Mouse (Mus musculus) v-Abl transformed pro-B cells (cell line): ENCODE measurements around the gene Slc32a1.

Experiments
- in situ Hi-C, 2 experiments: fragments of 400-800 bp; cut with MboI; formaldehyde crosslinking; loops; one replicate each; pipeline ENCODE4 v1.15.1; 2025; ENCODE audit not compliant: unreplicated experiment in 2 of 2

The Slc32a1 gene

DNA sequence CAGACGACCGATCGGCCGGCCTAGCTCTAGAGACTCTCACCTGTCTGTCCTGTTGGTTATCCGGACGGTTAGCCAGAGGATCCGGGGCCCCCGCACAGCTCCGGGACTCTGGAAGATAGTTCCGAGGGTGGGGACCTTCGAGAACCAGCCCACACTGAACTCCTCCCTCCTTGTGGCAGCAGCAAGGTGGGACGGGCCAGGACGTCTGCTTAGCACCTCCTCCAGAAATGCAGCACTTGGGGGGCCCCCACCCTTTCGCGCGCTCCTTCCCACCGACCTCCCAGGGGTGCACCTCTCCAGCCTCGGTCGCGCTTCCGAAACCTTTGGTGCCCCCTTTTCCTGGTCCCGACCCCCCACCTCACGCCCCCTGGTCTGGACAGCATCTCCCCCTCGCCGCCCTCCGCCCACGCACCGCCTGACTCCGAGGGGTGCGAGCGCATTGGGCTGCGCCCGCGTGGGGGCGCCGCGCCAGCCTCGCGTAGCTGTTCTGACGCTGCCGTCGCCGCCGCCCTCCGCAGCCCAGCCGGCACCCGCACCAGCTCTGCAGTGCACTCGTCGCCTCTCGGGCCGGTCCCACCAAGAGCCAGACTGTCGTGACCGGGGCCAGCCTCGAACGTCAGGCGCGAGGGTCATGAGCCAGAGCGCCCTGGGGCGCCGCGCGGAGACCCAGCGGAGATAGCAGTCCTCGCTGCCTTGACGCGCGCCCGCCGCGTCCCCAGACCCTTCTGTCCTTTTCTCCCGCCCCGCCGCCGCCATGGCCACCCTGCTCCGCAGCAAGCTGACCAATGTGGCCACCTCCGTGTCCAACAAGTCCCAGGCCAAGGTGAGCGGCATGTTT, at the start of gene Slc32a1:
Gene Slc32a1 (plus strand): TSS at position 280 of the 838 bp plus-strand sequence.
- in situ Hi-C loops, result no loop called here

DNA sequence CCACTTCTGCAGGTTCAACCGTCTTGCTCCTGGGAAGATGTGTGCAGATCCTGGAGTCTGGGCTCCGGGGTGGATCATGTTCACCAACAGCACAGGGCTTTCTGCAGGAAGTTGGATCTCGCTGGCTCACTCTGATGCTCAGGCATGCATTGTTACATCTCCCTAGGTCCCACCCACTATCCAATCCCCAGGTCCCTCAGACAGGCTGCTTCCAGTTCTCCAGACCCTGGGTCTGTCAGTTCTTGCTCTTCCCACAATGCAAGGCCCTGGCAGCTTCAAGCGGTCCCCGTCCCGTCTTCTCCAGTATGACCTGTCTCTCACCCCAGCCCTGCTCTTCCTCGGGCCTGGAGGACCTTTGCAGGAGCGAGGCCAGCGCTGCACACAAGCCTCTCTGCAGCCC, 49.8 kb upstream of the Slc32a1 start:
- in situ Hi-C loops, result no loop called here

DNA sequence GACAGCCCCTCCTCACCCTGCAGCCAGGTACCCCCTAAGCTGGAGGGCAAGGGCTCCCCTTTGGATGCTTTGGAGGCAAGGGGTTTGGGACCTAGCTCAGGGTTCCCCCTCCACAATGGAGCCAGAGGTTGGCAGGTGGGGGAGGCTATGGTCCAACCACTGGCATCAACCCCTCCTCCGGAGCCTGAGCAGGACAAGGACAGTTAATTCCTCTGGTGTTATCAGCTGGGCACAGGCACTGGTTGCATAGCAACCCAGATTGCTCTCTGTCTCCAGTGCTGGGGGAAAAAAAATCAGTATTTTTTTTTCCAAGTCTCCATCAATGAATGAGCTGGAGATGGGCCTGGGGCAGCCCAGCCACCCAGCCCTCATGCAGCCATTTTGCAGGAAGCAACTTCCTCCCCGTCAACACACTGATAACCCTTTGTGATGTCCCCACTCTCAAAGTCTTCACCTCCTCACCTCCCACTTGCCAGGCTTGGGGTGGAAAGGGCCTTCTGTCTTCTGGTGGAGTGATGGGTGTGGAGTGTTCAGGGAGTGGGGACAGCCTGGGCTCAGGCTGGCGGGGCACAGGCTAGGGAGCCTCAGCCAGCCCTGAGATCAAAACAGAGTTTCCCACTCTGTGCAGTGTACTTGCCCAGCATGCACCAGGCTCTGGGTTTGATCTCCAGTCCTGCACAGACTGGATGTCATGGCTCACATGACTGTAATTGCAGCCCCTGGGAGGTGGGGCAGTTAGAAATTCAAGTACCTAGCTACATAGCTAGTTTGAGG, 49.0 kb upstream of the Slc32a1 start:
- in situ Hi-C loops, result no loop called here

DNA sequence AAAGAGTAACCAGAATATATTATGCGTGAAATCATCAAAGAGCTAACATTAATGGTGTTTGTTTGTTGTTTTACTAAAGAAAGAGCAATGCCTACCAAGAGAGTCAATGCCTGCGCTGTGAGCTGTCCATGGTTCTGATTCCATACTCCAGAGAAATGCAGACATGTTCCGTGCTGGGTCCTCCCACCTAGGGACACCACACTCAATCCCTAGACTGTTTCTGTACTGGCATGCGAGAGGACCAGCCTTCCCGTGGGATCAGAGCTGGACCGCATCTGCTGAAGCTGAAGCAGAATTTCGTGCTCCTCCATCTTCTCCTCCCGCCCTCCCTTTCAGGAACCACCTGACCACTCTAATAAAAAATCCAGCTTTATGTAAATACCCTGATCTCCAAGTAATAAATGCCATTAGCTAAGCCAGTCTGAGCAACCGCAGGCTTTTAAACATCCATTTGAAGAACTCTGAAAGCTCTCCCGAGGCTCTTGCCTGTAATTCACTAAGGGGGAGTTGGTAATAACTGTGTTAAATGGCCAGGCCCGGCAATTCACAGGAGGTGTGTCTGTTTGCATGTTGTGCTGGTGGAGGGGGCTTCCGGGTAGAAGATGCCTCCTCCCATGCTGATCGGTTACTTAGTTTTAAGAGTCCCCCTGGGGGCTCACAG, 40.0 kb upstream of the Slc32a1 start:
- in situ Hi-C loops, result no loop called here

DNA sequence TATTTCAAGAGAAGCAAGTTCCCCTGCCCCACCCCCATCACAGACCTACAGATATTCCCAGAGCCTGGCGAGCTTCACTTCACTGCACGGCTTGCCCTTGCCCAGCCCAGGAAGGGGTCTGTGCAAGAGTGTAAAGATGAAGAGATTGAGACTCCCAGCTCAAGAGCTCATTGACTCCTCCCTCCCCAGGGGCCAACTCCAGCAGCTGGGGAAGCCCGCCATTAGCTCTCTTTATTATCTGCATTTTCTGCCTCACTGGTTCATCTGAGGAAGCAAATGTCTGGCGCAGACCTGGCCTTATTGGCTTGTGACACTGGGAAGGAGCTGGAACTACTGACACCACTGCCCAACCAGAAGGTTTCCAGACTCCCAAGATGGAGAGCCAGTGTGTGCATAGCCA, 30.6 kb upstream of the Slc32a1 start:
- in situ Hi-C loops, result no loop called here

DNA sequence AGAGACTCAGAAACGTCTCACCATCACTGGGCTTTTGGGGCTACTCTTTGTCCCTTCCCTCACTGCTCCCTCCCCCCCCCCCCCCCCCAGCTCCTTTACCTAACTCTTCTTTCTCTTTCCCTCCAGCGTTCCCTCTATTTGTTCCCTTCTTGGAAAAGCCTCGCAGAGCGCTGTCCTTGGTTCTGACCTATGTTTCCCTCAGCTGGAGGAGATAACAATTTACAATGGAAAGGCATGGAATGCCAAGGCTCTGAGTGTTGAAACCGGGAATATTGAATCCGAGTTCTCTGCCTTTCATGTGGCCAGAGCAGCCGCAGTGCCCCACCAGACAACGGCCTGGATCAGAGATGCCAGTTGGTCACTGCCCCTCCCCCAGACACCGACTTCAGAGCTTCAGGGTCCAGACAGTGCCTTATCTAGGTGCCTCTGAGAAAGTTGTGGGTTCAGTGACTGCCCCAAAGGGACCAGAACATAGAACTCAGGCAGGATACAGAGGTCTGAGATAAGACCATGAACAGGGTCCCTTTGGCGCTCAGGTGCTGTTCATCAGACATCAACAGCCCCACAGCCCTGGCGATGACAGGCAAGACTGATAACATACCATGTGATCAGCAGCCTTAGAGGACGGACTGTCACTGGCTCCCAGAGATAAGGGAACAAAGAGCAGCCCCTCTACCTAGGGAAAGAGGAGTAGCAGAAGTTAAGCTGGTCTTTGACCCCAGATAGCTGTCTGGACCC, 25.8 kb upstream of the Slc32a1 start:
- in situ Hi-C loops, result no loop called here

DNA sequence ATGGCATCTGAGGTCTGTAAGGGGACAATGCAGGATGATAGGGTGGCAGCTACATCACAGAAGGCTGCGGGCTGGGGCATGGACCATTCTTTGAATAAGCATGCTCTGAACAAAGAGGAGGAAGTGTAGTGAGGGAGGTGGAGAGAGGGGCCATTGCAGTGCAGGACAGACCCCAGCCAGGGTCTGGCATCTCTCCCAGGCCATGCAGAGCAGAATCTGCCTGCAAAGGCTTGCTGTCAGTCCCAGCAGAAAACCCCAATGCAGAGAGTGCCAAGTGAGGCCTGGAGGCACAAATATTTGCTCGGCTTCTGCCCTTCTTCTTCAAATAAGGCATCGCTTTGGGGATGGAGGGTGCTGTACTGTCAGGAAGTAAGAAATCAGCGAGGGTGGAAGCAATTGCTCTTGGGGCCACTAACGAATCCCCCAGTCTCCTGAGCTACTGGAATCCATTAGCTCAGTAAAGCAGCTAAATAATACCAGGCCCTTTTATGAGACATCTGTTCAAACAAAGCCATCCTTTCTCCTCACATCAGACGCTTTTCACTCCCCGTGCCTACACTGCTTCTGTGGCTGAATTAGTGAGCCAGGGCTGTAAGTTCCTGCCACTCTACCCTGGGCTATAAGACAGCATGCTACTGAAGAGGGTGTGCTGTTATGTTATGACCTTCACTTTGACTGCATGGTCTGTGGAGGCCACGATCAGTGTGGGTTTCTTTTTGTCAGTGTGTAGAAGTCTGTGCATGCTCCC, 21.9 kb upstream of the Slc32a1 start:
- in situ Hi-C loops, result no loop called here

DNA sequence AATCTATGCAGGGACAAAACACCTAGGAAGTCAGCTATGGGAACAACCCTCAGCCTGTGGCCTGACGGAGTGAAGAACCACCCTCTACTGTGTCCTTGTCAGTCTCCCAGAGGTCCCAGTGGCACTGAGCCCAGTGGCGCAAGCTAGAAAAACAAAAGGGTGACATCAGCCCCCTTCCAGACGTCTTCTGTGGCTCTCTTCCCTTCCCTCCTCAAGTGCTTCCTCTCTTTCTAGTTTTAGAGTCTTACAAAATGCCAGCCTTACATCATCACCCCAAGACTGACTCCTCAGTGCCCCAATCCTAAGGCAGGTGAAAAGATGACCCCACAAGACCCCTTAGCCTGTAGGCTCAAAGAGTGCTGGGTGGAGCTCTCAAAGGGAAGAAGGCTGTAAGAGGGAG, 20.1 kb upstream of the Slc32a1 start:
- in situ Hi-C loops, result no loop called here

DNA sequence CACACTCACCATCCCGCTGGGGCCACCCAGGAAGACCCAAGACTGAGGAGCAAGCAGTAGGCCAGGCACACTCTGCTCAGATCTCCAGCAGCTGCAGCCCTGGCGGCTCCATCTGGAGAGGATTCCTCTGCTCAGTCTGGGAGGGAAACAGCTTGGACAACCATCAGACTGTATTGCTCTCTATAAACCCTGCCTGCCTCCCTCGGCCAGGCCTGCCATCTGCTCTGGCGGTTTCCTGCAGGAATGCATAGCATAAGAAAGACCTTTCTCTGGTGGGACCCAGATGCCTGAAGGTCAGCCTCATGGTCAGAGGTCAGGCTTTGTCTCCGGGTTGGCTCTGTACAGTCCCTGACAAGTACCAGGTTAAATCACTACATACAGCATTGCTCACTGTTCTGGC, 19.3 kb upstream of the Slc32a1 start:
- in situ Hi-C loops, result no loop called here

DNA sequence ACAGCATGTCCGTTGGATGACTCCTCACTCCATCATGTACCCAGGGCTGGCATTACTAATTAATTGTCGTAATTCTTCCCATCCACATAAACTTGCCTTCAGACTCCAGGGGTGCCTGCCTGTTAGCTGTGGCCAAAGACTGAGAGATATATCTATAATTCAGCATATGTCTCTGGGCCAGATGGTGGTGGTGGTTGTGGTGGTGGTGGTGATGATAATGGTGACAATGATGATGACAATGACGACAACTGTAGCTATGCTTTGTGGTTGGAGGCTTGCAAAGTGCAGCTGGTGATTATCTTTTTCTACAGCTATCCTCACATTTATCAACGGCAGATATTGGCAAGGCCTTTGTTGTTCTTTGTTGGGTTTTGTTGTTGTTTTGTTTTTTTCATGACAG, 17.2 kb upstream of the Slc32a1 start:
- in situ Hi-C loops, result no loop called here

DNA sequence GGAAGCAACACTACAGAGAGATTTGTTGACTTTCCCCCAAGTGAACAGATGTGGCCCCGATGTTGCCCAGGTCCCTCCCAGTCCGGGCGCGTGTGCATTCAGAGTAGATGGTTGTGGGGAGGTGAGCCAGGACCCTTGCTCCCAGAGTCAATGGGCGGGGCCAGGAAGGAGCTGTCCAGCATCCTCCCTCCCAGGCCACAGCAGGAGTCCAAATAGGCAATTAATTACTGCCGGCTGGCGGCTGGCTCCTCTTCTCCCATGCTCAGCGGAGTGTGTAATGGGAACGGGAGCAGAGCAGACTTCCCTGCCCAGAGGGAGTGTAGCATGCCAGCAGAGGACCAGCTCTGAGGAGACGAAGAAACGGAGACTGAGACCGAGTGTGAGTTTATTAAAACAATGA, 15.5 kb upstream of the Slc32a1 start:
- in situ Hi-C loops, result no loop called here

DNA sequence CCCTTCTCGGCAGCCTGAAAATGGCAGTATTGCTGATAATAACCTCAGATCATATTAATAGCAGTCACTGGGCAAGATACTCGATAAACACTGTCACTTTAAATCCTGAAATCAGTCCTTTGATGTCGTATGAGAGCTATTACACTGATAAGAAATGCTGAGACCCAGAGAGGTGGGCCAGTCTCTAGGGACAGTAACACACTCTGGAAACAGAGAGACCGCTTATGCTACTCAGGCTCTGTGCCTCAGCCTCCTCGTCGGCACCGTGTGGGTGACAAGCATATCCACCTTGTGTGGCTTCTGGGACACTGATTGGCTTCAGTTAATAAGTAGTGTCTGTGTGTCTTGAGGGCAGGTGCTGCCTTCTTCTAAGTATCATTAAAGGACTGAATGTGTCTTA, 15.0 kb upstream of the Slc32a1 start:
- in situ Hi-C loops, result no loop called here

DNA sequence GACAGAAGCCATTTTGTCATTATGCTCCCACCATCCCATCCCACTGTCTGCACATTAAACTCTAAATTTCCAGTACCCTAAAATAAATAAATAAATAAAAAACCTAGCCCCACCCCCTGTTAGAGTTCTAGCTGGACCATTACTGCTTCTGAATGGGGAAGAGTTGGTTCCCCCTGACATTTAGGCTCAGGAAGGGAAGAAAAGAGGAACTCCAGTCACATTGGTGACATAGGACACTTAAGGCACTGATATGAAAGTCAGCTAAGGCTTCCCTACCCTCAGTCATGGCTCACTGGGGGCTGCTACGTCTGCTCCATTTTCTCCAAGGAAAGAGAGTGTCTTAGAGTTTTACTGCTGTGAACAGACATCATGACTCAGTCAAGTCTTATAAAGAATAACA, 13.8 kb upstream of the Slc32a1 start:
- in situ Hi-C loops, result no loop called here

DNA sequence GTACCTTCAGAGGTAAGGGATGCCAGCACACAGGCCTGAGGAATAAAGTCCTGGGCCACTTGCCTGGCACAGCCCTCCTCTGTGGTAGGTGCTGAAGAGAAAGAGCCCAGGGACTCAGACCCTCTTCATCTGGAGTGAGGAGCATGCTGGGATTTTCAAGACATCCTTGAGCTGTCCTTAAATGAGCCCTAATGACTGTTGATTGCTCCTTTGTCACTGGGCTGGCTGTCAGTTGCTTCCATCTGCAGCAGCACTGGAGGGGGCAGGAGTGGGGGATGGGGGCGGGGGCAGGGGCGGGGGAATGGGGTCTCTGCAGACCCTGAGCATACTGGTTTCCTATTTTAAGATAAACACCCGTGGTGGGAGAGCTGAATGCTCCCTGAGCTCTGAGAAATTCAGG, 10.1 kb upstream of the Slc32a1 start:
- in situ Hi-C loops, result loop anchor here in 1 of 2 experiments (10.0 kb wide), 1 partner anchor 46 kb away; no protein-coding TSS in a partner anchor

DNA sequence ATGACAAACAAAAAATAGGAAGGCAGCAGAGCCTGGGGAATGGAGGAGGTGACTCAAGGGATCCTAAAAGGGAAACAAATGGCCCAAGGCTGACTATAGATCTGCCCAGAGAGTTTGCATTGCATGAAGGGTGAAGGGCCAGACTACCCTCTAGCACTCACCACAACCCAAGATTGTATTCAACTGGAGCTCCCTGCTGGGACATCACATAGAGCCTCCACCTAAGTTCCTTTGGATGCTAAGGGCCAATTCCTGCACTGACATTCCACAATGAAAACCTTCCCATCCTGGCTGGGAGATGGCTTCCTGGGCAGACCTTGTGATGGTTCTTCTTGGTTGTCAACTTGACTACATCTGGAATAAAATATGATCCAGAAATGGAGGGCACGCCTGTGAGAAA, 9.2 kb upstream of the Slc32a1 start:
- in situ Hi-C loops, result loop anchor here in 1 of 2 experiments (10.0 kb wide), 1 partner anchor 47 kb away; no protein-coding TSS in a partner anchor

DNA sequence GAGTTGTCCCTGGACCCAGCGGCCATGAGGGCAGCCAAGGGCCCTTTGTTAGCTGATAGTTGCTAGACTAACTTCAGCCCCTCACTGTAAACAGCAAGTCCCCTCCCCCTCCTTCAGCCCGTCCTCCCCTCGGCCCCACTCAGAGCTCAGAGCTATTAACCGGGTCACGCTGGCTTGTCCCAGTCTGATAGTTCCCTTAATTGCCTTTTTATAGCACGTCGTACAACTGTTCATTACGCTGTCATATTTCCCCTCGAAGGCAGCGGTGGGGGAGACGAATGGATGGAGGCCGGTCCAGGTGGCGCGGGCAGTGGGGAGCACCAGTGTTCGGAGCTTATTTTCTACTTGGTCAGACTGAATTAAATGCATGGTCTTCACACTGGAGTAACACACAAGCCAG, 7.9 kb upstream of the Slc32a1 start:
- in situ Hi-C loops, result loop anchor here in 1 of 2 experiments (10.0 kb wide), 1 partner anchor 48 kb away; no protein-coding TSS in a partner anchor

DNA sequence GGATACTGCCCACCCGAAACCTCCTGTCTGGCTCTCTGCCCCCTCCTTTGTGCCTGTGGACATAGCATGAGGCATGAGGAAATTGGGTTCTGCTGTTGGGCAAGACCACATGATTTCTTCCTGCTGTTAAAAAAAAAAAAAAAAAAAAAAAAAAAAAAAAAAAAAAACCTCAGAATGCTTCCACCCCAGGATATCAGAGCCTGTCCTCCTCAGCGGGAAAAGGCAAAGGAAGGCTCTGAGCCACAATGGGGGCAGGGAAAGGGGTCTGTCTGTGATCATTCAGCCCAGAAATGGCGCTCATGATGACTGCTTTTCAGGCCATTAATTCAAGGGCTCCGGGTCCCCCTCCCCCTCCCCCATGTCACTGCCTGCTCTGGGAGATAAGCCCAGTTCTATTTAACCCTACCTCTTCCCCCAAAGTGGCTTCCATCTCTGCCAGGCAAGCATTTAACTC, 4.0 kb upstream of the Slc32a1 start:
- in situ Hi-C loops, result loop anchor here in 1 of 2 experiments (10.0 kb wide), 1 partner anchor 52 kb away; no protein-coding TSS in a partner anchor

DNA sequence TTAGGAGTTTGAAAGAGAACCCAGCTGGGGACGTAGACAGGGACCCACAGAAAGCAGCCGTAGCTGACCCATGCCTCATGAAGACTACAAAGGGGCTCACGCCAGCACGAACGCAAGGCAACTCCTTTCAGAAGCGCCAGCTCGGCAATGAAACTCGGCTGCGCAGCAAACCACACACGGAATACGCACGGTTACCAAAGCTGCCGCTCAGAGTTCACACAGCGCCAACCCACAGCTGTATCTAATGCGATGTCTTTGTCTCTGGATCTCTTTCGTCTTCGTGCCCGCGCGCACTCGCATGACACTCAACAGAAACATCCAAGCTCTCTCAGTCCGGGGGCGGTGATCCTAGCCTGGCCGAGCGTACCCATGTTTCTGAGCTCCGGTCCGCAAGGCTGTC, 886 bp upstream of the Slc32a1 start:
- in situ Hi-C loops, result loop anchor here in 1 of 2 experiments (10.0 kb wide), 1 partner anchor 55 kb away; no protein-coding TSS in a partner anchor

DNA sequence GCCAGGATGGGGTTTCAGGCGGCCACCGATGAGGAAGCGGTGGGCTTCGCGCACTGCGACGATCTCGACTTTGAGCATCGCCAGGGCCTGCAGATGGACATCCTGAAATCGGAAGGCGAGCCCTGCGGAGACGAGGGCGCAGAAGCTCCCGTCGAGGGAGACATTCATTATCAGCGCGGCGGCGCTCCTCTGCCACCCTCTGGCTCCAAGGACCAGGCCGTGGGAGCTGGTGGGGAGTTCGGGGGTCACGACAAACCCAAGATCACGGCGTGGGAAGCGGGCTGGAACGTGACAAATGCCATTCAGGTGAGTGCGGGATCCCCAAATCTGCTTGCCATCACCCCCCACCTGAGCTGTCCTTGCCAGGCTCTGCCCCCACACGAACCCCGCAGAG, 756 bp downstream of the Slc32a1 start:
- in situ Hi-C loops, result no loop called here
